Mouse (Mus musculus) c-Kit-positive CD71-positive TER-119-positive erythroid progenitor cells, embryonic 14.5 days (primary cell): ENCODE results near the gene 2810408A11Rik.
A peak's percentile ranks its signal among the peaks of the same experiment; 100 is the strongest.

Experiments used
- DNase-seq: peaks from one replicate; pipeline ENCODE4 v3.0.0-alpha.2; 2013; ENCODE audit warnings: low spot score

Gene 2810408A11Rik

DNA sequence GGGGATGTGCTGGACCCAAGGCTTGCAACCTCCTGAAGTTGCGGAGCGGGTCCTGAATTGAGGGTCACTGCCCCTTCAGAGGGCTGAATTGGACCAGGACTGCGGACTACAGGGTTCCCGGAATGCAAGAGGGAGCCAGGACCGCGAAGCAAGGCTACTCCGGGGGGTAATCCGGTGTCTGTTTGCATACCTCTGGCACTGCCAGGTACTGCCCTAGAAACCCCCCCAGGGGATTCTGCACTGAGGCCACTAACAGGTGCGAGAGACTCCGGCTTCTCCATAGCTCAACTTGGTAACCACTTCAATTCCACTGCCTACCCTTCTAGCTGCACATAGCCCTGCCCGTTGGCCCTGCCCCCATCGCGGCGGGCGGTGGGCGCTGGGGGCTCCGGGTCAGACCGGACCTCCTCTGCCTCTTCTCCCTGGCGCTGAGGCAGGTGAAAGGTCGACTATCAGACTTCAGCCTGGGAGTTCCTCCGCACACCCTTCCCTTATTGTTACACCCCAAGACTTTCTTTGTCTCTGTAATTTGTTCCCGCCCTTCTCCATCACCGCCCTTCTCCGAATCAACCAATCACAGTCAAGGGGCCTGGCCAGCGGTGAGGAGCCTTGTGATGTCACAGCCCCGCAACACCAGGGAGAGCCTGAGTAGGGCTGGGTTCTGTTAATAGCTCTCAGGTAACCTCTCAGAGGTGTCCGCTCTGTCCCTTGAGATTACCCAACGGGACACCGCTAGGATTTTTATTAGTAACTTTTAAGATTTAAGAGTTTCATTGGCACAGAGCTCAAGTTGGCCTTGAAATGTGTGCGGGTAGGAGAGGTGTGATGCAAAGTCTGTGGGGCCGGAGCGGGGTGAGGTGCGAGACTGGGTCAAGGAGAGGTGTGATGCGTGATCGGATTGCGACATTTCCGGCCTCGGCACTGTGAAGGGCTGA lies at the start of gene 2810408A11Rik, which contains the start of gene Neurl4:
2810408A11Rik (minus strand) TSS at position 517 of the 935 bp plus-strand sequence.
Neurl4 (plus strand) TSS at position 602 of the 935 bp plus-strand sequence.
- DNase-seq, result peak; percentile 95

DNA sequence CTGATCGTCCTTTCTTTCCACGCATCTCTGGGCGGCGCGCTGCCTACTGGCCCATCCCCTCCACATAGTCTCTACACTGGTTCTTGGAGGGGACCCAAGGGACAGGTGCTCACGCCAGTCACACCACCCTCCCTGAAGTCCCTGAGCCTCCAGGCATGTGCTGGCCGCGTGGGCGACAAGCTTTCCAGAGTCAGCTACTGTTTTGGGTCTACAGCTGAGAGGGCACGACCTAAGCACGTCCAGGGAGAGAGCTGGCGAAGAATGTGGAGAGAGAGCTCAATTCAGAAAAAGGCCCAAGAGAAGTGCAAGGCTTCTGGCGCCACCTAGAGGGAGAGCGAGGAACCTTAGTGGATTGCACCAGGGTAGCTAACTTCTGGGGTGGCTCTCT lies 48.0 kb upstream of the 2810408A11Rik start:
- peak; percentile 91 for DNase-seq

- peak; percentile 96 for DNase-seq
Measured at GRCm38 (mm10) chr11:69948066-69948762, 47.4 kb upstream of the 2810408A11Rik start, which contains the start of gene Slc2a4. TSS of gene Slc2a4 (minus strand) at chr11:69948188.

- DNase-seq, result peak; percentile 33
Measured at GRCm38 (mm10) chr11:69947337-69948065, 46.7 kb upstream of the 2810408A11Rik start.

GRCm38 (mm10) chr11:69945997-69946891 lies 45.5 kb upstream of the 2810408A11Rik start:
- peak; percentile 86 for DNase-seq

GRCm38 (mm10) chr11:69945216-69945615 lies 44.4 kb upstream of the 2810408A11Rik start:
- no peak for DNase-seq

- no peak for DNase-seq
Measured at GRCm38 (mm10) chr11:69940962-69941361, 40.2 kb upstream of the 2810408A11Rik start.

DNA sequence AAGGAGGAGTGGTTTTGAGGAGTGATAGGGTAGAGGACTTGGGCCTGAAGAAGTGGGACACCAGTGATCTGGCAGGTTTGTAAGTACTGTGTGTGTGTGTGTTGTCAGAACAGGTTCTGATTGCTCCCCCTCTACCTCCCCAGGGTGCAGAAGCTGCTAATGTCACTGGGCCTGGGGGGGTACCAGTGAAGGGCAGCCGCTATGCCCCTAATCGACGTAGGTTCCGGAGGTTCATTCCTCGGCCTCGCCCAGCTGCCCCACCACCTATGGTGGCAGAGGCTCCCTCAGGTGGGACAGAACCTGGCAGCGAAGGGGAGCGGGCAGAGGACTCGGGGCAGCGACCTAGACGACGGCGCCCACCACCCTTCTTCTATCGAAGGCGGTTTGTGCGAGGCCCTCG lies 38.9 kb upstream of the 2810408A11Rik start:
- DNase-seq, result no peak

GRCm38 (mm10) chr11:69939181-69939580 lies 38.4 kb upstream of the 2810408A11Rik start:
- no peak for DNase-seq

DNA sequence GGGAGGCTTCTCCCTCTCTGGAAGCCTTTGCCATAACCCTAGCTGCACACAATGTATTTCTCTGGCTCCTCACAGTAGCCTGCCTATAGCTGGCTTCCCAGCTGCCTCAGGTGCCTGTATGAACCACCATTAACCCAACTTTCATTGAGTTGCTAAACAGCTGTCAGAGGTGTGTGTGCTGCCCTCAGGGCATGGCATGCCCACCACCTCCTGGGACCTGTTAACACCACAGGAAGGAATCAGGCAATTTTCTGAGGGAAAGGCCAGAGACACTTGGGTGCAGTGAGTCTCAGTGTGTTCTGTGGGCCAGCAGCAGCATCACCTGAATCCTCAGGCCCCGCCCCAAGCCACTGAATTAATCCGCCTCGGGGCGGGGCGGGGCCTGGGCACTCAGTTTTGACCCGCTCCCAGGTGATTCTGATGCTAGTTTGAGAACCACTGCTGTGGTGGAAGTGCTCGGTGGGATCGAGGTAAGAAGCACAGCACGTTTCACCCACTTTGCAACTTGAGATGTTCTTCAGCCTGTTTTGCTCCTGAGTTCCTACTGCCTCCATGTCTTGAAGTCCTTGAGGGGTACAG lies 37.7 kb upstream of the 2810408A11Rik start:
- no peak for DNase-seq

- DNase-seq, result no peak
Measured at GRCm38 (mm10) chr11:69937834-69938233, 37.0 kb upstream of the 2810408A11Rik start.

GRCm38 (mm10) chr11:69937385-69937784 lies 36.6 kb upstream of the 2810408A11Rik start:
- DNase-seq, result no peak

- no peak for DNase-seq
Measured at GRCm38 (mm10) chr11:69936714-69937347, 36.0 kb upstream of the 2810408A11Rik start.

DNA sequence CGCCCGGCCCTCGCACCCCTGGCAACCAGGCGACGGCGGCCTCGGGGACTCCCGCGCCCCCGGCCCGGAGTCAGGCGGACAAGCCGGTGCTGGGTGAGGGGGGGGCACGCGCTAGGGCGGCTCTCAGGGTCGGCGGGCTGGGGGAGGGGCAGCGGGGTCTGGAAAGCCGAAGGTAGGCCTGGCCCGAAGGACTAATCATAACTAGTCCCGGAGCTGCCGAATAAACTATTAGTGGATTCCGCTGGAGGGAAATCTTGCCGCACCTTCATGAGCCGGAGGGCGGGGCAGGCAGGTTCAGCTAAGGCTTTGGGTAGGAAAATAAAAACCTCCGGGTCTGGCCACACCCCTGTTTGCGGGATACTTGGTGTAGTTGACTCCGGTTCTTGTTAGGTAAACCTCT lies 35.4 kb upstream of the 2810408A11Rik start:
- DNase-seq, result no peak

DNA sequence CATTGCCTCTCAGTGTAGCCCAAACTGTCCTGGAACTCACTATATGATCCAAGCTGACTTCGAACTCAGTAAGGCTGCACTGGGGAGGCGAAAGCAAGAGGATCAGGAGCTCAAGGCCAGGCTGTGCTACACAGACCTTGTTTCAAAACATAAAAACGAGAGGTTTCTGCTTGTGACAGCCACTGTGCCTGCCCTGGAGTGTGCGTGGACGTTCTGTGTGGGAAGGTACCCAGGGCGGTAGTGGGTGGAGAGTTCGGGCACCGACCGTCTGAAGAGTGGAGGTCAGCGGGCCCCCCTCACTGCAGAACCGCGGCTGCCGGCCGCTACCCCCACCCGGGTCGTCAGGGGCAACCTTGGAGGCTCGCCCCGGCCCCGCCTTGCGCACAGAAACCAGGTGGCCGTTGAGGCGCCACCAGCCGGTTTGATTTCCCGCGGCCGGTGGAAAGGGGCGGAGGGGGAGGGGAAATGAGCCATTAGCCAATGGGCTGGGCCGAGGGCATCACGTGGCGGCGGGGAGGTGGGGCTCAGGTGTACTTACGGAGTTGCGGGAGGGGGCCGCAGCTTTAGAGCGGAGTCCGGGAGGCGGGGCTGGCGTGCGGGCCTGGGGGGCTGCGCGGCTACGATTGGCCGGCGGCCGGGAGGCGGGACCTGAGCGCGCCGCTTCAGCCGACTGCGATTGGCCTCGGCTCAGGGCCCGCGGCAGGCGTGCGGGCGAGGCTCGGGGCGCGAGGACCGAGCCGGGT lies 34.5 kb upstream of the 2810408A11Rik start, which contains the start of gene Ybx2:
Ybx2 (plus strand) TSS at position 660 of the 743 bp plus-strand sequence.
- peak; percentile 43 for DNase-seq

DNA sequence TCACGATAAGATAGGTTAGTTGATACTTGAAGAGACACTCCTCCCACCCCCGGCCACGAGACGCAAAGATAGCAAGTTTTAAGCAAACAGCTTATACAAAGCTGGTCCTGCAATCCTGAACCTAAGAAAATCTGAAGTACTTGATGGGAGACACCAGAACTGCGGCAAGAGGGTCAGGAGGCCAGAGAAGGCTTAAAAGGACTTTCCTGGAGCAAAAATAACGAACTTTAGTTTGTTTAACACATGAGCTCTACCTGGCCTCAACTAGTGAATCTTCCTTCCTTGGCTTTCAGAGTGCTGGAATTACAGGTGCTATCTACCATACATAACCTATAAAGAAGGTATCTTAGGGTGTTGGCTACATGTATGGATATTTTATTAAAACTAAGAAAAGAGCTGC lies 33.9 kb upstream of the 2810408A11Rik start:
- no peak for DNase-seq

DNA sequence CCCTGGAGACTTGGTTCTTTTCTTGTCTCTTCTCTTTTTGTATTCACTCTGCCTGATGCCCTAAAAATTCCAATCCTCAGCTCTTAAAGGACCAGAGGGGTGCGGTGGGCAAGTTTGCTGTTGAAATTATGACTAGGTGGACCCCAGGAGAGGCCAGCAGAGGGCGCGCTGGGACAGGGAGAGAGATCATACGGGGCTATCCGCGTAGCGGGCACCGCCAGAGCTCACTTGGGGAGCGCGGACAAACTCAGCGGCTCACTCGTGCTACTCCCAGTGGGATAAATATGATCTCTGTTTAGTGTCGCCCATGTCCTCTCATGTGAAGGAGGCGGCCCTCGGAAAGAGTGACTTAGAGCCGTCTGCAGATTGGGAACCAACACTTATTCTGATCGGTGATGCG lies 33.4 kb upstream of the 2810408A11Rik start:
- DNase-seq, result peak; percentile 91

- no peak for DNase-seq
Measured at GRCm38 (mm10) chr11:69933066-69933465, 32.3 kb upstream of the 2810408A11Rik start.

DNA sequence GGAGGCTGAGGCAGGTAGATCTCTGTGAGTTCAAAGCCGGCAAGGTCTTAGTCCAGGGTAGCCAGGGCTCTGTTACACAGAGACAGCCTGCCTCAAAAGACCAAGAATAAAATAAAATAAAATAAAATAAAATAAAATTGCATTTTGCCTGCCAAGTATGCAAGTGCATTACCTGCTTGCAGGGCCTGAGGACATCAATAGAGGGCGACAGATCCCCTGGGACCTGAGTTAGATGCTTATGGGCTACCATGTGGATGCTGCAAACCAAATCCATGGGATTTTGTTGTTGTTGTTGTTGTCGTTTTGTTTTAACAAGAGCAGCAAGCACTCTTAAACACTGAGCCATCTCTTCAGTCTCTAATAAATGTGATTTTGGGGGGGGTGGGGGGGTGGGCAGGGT lies 31.5 kb upstream of the 2810408A11Rik start:
- no peak for DNase-seq
